Mouse (Mus musculus) layer of hippocampus, adult 18-20 months (tissue): ENCODE data around the gene Pdlim1. TPM values are rescaled to one million over a fixed set of nuclear protein-coding genes. Genes with fewer than 3 reads are reported as not detected.

Source experiments
- DNase-seq, 2 experiments: peaks; one replicate each; pipeline ENCODE4 v3.0.0; 2022; ENCODE audit warnings: low spot score in 2 of 2
- long read RNA-seq: library from polyadenylated mRNA; stranded (forward); transcript quantifications from one replicate; pipeline ENCODE4 v2.0.0, GENCODE M21; 2021
- total RNA-seq, 2 experiments: library from RNA; stranded (reverse); gene quantifications; 2 replicates each; pipeline ENCODE4 v1.2.3; 2021

Gene Pdlim1
- total RNA-seq, result 10 to 100 TPM; 15.8 to 21.7 TPM
- long read RNA-seq, partial matches to known transcripts, result 1 of 6 reads
- long read RNA-seq, other reads (novel, unspliced or antisense), result 1 of 6 reads

GRCm38 (mm10) chr19:40271308-40271892, at the start of gene Pdlim1:
TSS of gene Pdlim1 (minus strand) at chr19:40271842.
- peak in 1 of 2 experiments; percentile 26 for DNase-seq

GRCm38 (mm10) chr19:40319199-40319598, 47.6 kb upstream of the Pdlim1 start:
- no peak for DNase-seq

GRCm38 (mm10) chr19:40318511-40318910, 46.9 kb upstream of the Pdlim1 start:
- no peak for DNase-seq

GRCm38 (mm10) chr19:40317001-40317400, 45.4 kb upstream of the Pdlim1 start:
- no peak for DNase-seq

- no peak for DNase-seq
Observed at GRCm38 (mm10) chr19:40314252-40314651, 42.6 kb upstream of the Pdlim1 start.

- DNase-seq, result no peak
Observed at GRCm38 (mm10) chr19:40311631-40312030, 40.0 kb upstream of the Pdlim1 start.

GRCm38 (mm10) chr19:40310410-40311130, 38.9 kb upstream of the Pdlim1 start:
- no peak for DNase-seq

- no peak for DNase-seq
Observed at GRCm38 (mm10) chr19:40309911-40310310, 38.3 kb upstream of the Pdlim1 start.

GRCm38 (mm10) chr19:40307550-40307949, 35.9 kb upstream of the Pdlim1 start:
- peak in 1 of 2 experiments; percentile 54 for DNase-seq

- DNase-seq, result no peak
Observed at GRCm38 (mm10) chr19:40306631-40307030, 35.0 kb upstream of the Pdlim1 start.

- DNase-seq, result peak in 1 of 2 experiments; percentile 48
Observed at GRCm38 (mm10) chr19:40305456-40305855, 33.8 kb upstream of the Pdlim1 start.

GRCm38 (mm10) chr19:40302916-40303315, 31.3 kb upstream of the Pdlim1 start:
- DNase-seq, result peak in 1 of 2 experiments; percentile 53

GRCm38 (mm10) chr19:40302477-40302876, 30.8 kb upstream of the Pdlim1 start:
- DNase-seq, result no peak

- peak; percentile 69 to 79 for DNase-seq
Observed at GRCm38 (mm10) chr19:40299983-40300759, 28.5 kb upstream of the Pdlim1 start.

- DNase-seq, result peak; percentile 39 to 54
Observed at GRCm38 (mm10) chr19:40299182-40299581, 27.5 kb upstream of the Pdlim1 start.

- peak; percentile 72 to 84 for DNase-seq
Observed at GRCm38 (mm10) chr19:40298574-40298973, 26.9 kb upstream of the Pdlim1 start.

- peak in 1 of 2 experiments; percentile 50 for DNase-seq
Observed at GRCm38 (mm10) chr19:40297798-40298144, 26.1 kb upstream of the Pdlim1 start.

GRCm38 (mm10) chr19:40297078-40297797, 25.6 kb upstream of the Pdlim1 start:
- DNase-seq, result peak in 1 of 2 experiments; percentile 45

- no peak for DNase-seq
Observed at GRCm38 (mm10) chr19:40294231-40294630, 22.6 kb upstream of the Pdlim1 start.

- no peak for DNase-seq
Observed at GRCm38 (mm10) chr19:40293791-40294190, 22.1 kb upstream of the Pdlim1 start.

- peak in 1 of 2 experiments; percentile 47 for DNase-seq
Observed at GRCm38 (mm10) chr19:40290099-40290724, 18.6 kb upstream of the Pdlim1 start.
